Mouse (Mus musculus): ENCODE results near the gene Samd5.

GRCm38 (mm10) chr10:9642077-9642476 lies 32.9 kb downstream of the Samd5 start:
- no peak for TF ChIP-seq ZC3H11A (IDR thresholded peaks at IDR 0.05; ENCODE audit: borderline replicate concordance, low read depth, low read length)
- TF ChIP-seq HCFC1 (IDR thresholded peaks at IDR 0.05; ENCODE audit: borderline replicate concordance, insufficient read depth, low read length), result no peak
- TF ChIP-seq ZNF384 (IDR thresholded peaks at IDR 0.05; ENCODE audit: low read depth, low read length), result no peak
- TF ChIP-seq CHD2 (IDR thresholded peaks at IDR 0.05; ENCODE audit: low read depth, low read length), result no peak
